Mouse (Mus musculus) heart, postnatal 36 days (tissue): ENCODE measurements around the gene Asz1. TPM values are rescaled to one million over a fixed set of nuclear protein-coding genes. Genes with fewer than 3 reads are reported as not detected.

Experiments used
- DNase-seq, 2 experiments: peaks; one replicate each; pipeline ENCODE4 v3.0.0; 2021 to 2022
- intact Hi-C: fragments of 180-260 bp; cut with DNase I; formaldehyde crosslinking; loops from one replicate; pipeline ENCODE4 v1.15.1; 2025
- total RNA-seq, 2 experiments: library from RNA; stranded (reverse); gene quantifications; 2 replicates each; pipeline ENCODE4 v1.2.3; 2021

The Asz1 gene
- total RNA-seq: not detected

- intact Hi-C loops: no loop called here
- DNase-seq: no peak
Measured at GRCm38 (mm10) chr6:18108934-18109333, at the start of gene Asz1. TSS of gene Asz1 (minus strand) at chr6:18109061.

- DNase-seq: peak; percentile 38 to 46
- intact Hi-C loops: no loop called here
Measured at GRCm38 (mm10) chr6:18153031-18153430, 44.2 kb upstream of the Asz1 start.

GRCm38 (mm10) chr6:18135246-18135645, 26.4 kb upstream of the Asz1 start:
- no peak for DNase-seq
- intact Hi-C loops: no loop called here

- DNase-seq: no peak
- intact Hi-C loops: no loop called here
Measured at GRCm38 (mm10) chr6:18128059-18128458, 19.2 kb upstream of the Asz1 start.

- no peak for DNase-seq
- intact Hi-C loops: no loop called here
Measured at GRCm38 (mm10) chr6:18127206-18127983, 18.5 kb upstream of the Asz1 start.

- DNase-seq: no peak
- intact Hi-C loops: no loop called here
Measured at GRCm38 (mm10) chr6:18096861-18097260, 12.0 kb downstream of the Asz1 start.

- no peak for DNase-seq
- intact Hi-C loops: loop anchor here (5.0 kb wide), 1 partner anchor 728 kb away; no protein-coding TSS in a partner anchor
Measured at GRCm38 (mm10) chr6:18089098-18089497, 19.8 kb downstream of the Asz1 start.

GRCm38 (mm10) chr6:18087160-18087804, 21.6 kb downstream of the Asz1 start:
- intact Hi-C loops: loop anchor here (2.0 to 5.0 kb wide), 2 partner anchors 286 to 730 kb away; no protein-coding TSS in a partner anchor
- no peak for DNase-seq

- intact Hi-C loops: loop anchor here (2.0 to 5.0 kb wide), 2 partner anchors 154 to 401 kb away; no protein-coding TSS in a partner anchor
- no peak for DNase-seq
Measured at GRCm38 (mm10) chr6:18078615-18079014, 30.2 kb downstream of the Asz1 start.

GRCm38 (mm10) chr6:18076986-18077385, 31.9 kb downstream of the Asz1 start:
- no peak for DNase-seq
- intact Hi-C loops: loop anchor here (5.0 kb wide), 1 partner anchor 400 kb away; no protein-coding TSS in a partner anchor

GRCm38 (mm10) chr6:18076577-18076976, 32.3 kb downstream of the Asz1 start:
- intact Hi-C loops: loop anchor here (5.0 kb wide), 1 partner anchor 399 kb away; no protein-coding TSS in a partner anchor
- no peak for DNase-seq

- DNase-seq: no peak
- intact Hi-C loops: no loop called here
Measured at GRCm38 (mm10) chr6:18057899-18058298, 51.0 kb downstream of the Asz1 start.

GRCm38 (mm10) chr6:18051702-18052101, 57.2 kb downstream of the Asz1 start:
- DNase-seq: no peak
- intact Hi-C loops: no loop called here

GRCm38 (mm10) chr6:18044299-18044698, 64.6 kb downstream of the Asz1 start:
- no peak for DNase-seq
- intact Hi-C loops: no loop called here

- DNase-seq: no peak
- intact Hi-C loops: no loop called here
Measured at GRCm38 (mm10) chr6:18043172-18043571, 65.7 kb downstream of the Asz1 start.

- DNase-seq: no peak
- intact Hi-C loops: no loop called here
Measured at GRCm38 (mm10) chr6:18032271-18032670, 76.6 kb downstream of the Asz1 start.

- DNase-seq: peak; percentile 49 to 67
- intact Hi-C loops: no loop called here
Measured at GRCm38 (mm10) chr6:18031509-18032010, 77.3 kb downstream of the Asz1 start.

- peak; percentile 5 to 18 for DNase-seq
- intact Hi-C loops: no loop called here
Measured at GRCm38 (mm10) chr6:18030868-18031508, 77.9 kb downstream of the Asz1 start.

GRCm38 (mm10) chr6:18029746-18030656, 78.9 kb downstream of the Asz1 start, which contains the start of gene Wnt2:
TSS of gene Wnt2 (minus strand) at chr6:18030585.
- peak in 1 of 2 experiments; percentile 13 for DNase-seq
- intact Hi-C loops: no loop called here
